Mouse (Mus musculus): ENCODE measurements at regions not wholly inside any gene's neighbourhood (a gene's known extent, or its start where the extent isn't known, plus 50 kb on each side); places are given as distances from the start of the nearest gene placed in this dataset.
"Not testable (repeated sequence)": the region's sequence is repeated elsewhere in the genome, so short reads cannot be mapped to it uniquely, and the experiment has no call there.

- no peak for DNase-seq
Measured at GRCm38 (mm10) chr17:42956588-42956987, 59.8 kb upstream of the Tnfrsf21 start.

GRCm38 (mm10) chr17:42954722-42955121 is 61.6 kb upstream of the Tnfrsf21 start:
- DNase-seq = no peak

GRCm38 (mm10) chr17:42944453-42944852 is 68.0 kb upstream of the Cd2ap start:
- DNase-seq = no peak

GRCm38 (mm10) chr17:42943272-42943696 is 66.8 kb upstream of the Cd2ap start:
- DNase-seq = no peak

GRCm38 (mm10) chr17:42939476-42939875 is 63.0 kb upstream of the Cd2ap start:
- DNase-seq = no peak

GRCm38 (mm10) chr17:42938579-42938978 is 62.1 kb upstream of the Cd2ap start:
- DNase-seq = peak; percentile 3

GRCm38 (mm10) chr17:42937480-42937879 is 61.0 kb upstream of the Cd2ap start:
- not testable (repeated sequence) for DNase-seq

- peak; percentile 39 for DNase-seq
Measured at GRCm38 (mm10) chr17:42934068-42934467, 57.6 kb upstream of the Cd2ap start.

GRCm38 (mm10) chr17:42933335-42934004 is 57.0 kb upstream of the Cd2ap start:
- DNase-seq = no peak

GRCm38 (mm10) chr17:42927320-42927719 is 50.9 kb upstream of the Cd2ap start:
- DNase-seq = no peak
